Mouse (Mus musculus) spleen, adult 2 months (tissue): ENCODE data around the gene Uap1. TPM values are rescaled to one million over a fixed set of nuclear protein-coding genes. Genes with fewer than 3 reads are reported as not detected.

Experiments used
- DNase-seq, 2 experiments: peaks; one replicate each; pipeline versions ENCODE4 v3.0.0 to v3.0.0-alpha.2; 2012 to 2021; ENCODE audit warnings: low spot score in 2 of 2, low read depth in 1 of 2
- H3K27ac ChIP-seq: fragments of 200-500 bp; 2 replicates; pipeline ENCODE4 v1.5.1; 2012; ENCODE audit warnings: low read length, inconsistent platforms; ENCODE audit not compliant: insufficient read depth
- H3K27me3 ChIP-seq: fragments of 200-500 bp; 2 replicates; pipeline ENCODE4 v1.6.1; 2012; ENCODE audit warnings: mild to moderate bottlenecking, moderate library complexity, low read length, inconsistent platforms; ENCODE audit not compliant: control insufficient read depth, insufficient read depth
- H3K36me3 ChIP-seq: fragments of 200-500 bp; 2 replicates; pipeline ENCODE4 v1.6.1; 2012; ENCODE audit warnings: mild to moderate bottlenecking, low read length, inconsistent platforms; ENCODE audit not compliant: control insufficient read depth, insufficient read depth
- H3K4me1 ChIP-seq: fragments of 200-500 bp; 2 replicates; pipeline ENCODE4 v1.6.1; 2011; ENCODE audit warnings: inconsistent platforms; ENCODE audit not compliant: control insufficient read depth, insufficient read depth, insufficient read length
- H3K4me3 ChIP-seq: fragments of 200-500 bp; 2 replicates; pipeline ENCODE4 v1.5.1; 2011; ENCODE audit warnings: mild to moderate bottlenecking, inconsistent platforms; ENCODE audit not compliant: insufficient read depth, insufficient read length; ENCODE audit errors: extremely low read depth
- CTCF ChIP-seq: fragments of 200-500 bp; IDR thresholded peaks from 2 replicates; pipeline ENCODE4 v1.5.1; 2011; ENCODE audit warnings: mild to moderate bottlenecking, inconsistent platforms; ENCODE audit not compliant: insufficient read depth, insufficient read length, insufficient replicate concordance; ENCODE audit errors: extremely low read depth
- POLR2A ChIP-seq: fragments of 200-500 bp; IDR thresholded peaks from 2 replicates; pipeline ENCODE4 v1.6.1; 2011; ENCODE audit warnings: low read depth, low read length, inconsistent platforms
- WGBS: fragments of 180-500 bp; shearing (Covaris S2); methylation state at CpG from one replicate; pipeline ENCODE4 v1.1.7; 2018; 5-methylcytosine and 5-hydroxymethylcytosine counted together
- polyA plus RNA-seq: library from polyadenylated mRNA; depleted of rRNA; stranded (reverse); fragments of >200 nt; gene quantifications from 2 replicates; pipeline ENCODE4 v1.2.3, GENCODE M21; 2012; rRNA removed

The Uap1 gene
- 6.8 TPM in 2 replicates for polyA plus RNA-seq

GRCm38 (mm10) chr1:170174814-170175332, at the start of gene Uap1:
Gene Uap1, minus strand, starts transcription at chr1:170174957.
- TF ChIP-seq POLR2A: peak; percentile 10; the same call in 1 of the 2 replicates
- peak; percentile 35; the same call in 1 of the 2 replicates for TF ChIP-seq CTCF
- WGBS: 1% methylated on average over 52 of the region's 52 CpGs
- Histone ChIP-seq H3K4me1 (peaks cover 6% of the 10 kb centered on the region), H3K27ac (peak within 1 kb of the TSS; percentile 85), H3K4me3 (peak within 1 kb of the TSS; percentile 74), H3K27me3 (no peaks in the 10 kb centered on the region), H3K36me3 (no peaks in the 10 kb centered on the region)
- peak; percentile 97 to 98 for DNase-seq

- no peak for TF ChIP-seq CTCF
- H3K27ac ChIP-seq: no peak overlapping the region
- H3K36me3 ChIP-seq: no peaks in the 10 kb centered on the region
- DNase-seq: no peak
- H3K4me3 ChIP-seq: no peak overlapping the region
- H3K27me3 ChIP-seq: no peaks in the 10 kb centered on the region; the same call in 1 of the 2 replicates
- H3K4me1 ChIP-seq: no peaks in the 10 kb centered on the region
- 83% methylated on average over 2 of the region's 2 CpGs for WGBS
Observed at GRCm38 (mm10) chr1:170223276-170223675, 48.5 kb upstream of the Uap1 start.

DNA sequence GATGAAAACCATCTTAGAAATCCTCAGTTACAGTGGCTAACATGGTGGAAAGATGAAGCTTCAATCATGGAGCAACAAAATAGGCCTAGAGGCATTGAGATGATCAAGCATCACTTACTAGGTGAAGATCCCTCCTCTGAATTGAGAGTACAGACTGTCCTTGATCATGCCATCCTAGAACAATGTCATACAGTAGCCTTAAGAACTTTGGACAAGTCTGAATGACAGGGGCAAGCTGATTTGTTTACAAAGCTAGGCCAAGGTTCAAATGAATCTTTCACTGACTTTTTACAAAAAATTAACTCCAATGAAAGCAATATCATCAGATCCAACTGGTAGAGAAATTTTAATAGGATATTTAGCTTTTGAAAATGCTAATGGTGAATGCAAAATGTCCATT, 45.6 kb upstream of the Uap1 start:
- H3K27me3 ChIP-seq: no peaks in the 10 kb centered on the region; the same call in 1 of the 2 replicates
- H3K27ac ChIP-seq: no peak overlapping the region
- H3K4me1 ChIP-seq: no peaks in the 10 kb centered on the region
- no peaks in the 10 kb centered on the region for H3K36me3 ChIP-seq
- DNase-seq: no peak
- TF ChIP-seq POLR2A: no peak
- TF ChIP-seq CTCF: no peak
- H3K4me3 ChIP-seq: no peak overlapping the region

DNA sequence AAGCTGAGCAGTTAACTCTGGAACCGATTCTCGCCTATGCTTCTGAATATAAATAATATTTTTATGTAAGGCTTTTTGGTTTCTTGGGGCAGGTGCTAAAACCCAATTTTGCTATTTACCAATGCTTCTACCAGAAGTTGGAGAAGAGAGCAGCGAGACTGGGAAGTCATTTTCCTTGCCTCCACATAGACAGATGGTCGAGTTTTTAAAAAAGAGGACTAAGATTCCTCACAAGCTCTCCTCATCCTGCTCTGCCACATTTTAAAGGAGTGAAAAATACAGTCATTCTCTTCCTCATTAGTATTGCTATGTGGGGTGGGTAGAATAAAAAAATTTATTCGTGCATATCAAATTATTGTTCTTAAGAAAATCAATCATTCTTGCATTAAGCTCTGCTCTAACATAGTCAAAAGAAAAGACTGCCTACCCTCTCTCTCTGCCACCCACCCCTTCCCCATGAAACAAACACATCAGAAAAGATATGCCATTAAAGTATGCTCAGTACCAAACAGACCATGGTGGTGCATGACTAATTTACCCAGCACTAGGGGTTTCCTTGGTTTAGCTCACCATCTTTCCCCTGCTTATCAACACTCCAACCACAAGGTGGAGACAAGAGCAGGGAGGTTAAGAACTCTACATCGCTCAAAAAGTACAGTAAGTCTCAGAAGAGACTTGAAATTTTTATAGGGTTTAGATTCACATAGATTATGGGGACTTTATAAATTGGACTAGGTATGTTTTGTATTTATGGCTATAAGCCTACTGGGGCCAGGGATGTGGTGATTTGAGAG, 43.5 kb upstream of the Uap1 start:
- Histone ChIP-seq H3K27ac (no peak overlapping the region), H3K4me3 (no peak overlapping the region), H3K36me3 (no peaks in the 10 kb centered on the region), H3K4me1 (peaks cover 3% of the 10 kb centered on the region; the same call in 1 of the 2 replicates), H3K27me3 (no peaks in the 10 kb centered on the region; the same call in 1 of the 2 replicates)
- TF ChIP-seq CTCF (no peak), POLR2A (no peak)
- peak in 1 of 2 experiments; percentile 42 for DNase-seq
- 74% methylated on average over 6 of the region's 6 CpGs for WGBS

DNA sequence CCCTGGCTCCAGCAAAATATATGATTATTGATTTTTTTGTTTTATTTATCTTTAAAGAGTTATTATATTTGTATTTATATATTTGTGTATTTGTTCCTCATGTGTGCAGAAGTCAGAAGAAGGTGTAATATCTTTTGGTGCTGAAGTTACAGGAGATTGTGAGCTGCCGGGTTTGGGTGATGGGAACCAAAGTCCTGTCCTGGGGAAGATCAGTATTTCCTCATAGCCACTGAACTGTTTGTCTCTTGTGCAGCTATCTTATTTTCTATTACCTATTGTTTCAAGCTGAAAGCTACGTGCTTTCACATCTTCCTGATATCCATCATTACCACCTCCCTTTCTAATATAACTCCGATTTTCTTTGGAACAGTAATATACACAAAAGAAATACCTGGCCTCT, 40.8 kb upstream of the Uap1 start:
- WGBS: 75% methylated on average over 3 of the region's 3 CpGs
- H3K4me3 ChIP-seq: peak overlapping the region; percentile 64
- TF ChIP-seq POLR2A (no peak), CTCF (no peak)

GRCm38 (mm10) chr1:170214757-170215522, 40.2 kb upstream of the Uap1 start, which contains the start of gene Uhmk1:
Gene Uhmk1, minus strand, starts transcription at chr1:170215397.
- under 1% methylated on average over 70 of the region's 70 CpGs for WGBS
- Histone ChIP-seq H3K36me3 (peaks cover 6% of the 10 kb centered on the region), H3K4me1 (peaks cover 3% of the 10 kb centered on the region; the same call in 1 of the 2 replicates), H3K4me3 (peak within 1 kb of the TSS; percentile 64), H3K27ac (peak within 1 kb of the TSS; percentile 84), H3K27me3 (no peaks in the 10 kb centered on the region)
- TF ChIP-seq POLR2A (peak; percentile 60), CTCF (no peak)
- DNase-seq: peak; percentile 70 to 88

More for the DNA sequence above, 40.8 kb upstream of the Uap1 start:
- no peaks in the 10 kb centered on the region for H3K27me3 ChIP-seq
- H3K36me3 ChIP-seq: peaks cover 5% of the 10 kb centered on the region
- H3K27ac ChIP-seq: no peak overlapping the region
- no peak for DNase-seq
- peaks cover 3% of the 10 kb centered on the region; the same call in 1 of the 2 replicates for H3K4me1 ChIP-seq
